In genomic region chrX:142314307-142315024, GRCm38 (mm10) we compare ENCODE assay signal across 10 mouse cellular contexts. TPM values are rescaled to one million over a fixed set of nuclear protein-coding genes. Genes with fewer than 3 reads are reported as not detected.
DNase-seq lines count a peak whose midpoint lies in the region; ATAC-seq and TF ChIP-seq lines count a peak whose summit lies in the region.
"Had no signal": no experiment of that assay in that cellular context is flagged by ENCODE, and none has a peak within 500 bp of the region (broad histone marks: within the 10 kb centered on the region; RNA-seq: fewer than 3 reads in every experiment).

No protein-coding gene starts in this region.

- intact Hi-C loops in heart, adult 2 months (cut with DNase I), result loop anchor here (1.0 to 2.0 kb wide), 2 partner anchors 78 to 114 kb away; no protein-coding TSS in a partner anchor
- intact Hi-C loops in left cerebral cortex, postnatal 25 days (cut with DNase I), result loop anchor here (1.0 to 5.0 kb wide), 2 partner anchors 77 to 114 kb away; no protein-coding TSS in a partner anchor

- no peak overlapping the region for H3K4me2 ChIP-seq in heart, embryonic 11.5 days
- peak overlapping the region; percentile 29; the same call in 1 of the 2 replicates for H3K4me2 ChIP-seq in midbrain, embryonic 16.5 days (ENCODE audit: low read length)
- no peak overlapping the region for H3K4me2 ChIP-seq in stomach, embryonic 15.5 days

- whole genome bisulfite sequencing in heart, adult 2 months, result 47% methylated on average over 11 of the region's 11 CpGs
- 47% methylated on average over 11 of the region's 11 CpGs for WGBS in heart, embryonic 11.5 days (ENCODE audit: insufficient replicate concordance)
- WGBS in midbrain, embryonic 16.5 days, result 54% methylated on average over 11 of the region's 11 CpGs
- WGBS in stomach, embryonic 15.5 days, result 48% methylated on average over 11 of the region's 11 CpGs

- no peak overlapping the region for H3K27ac ChIP-seq in heart, adult 2 months
- no peak overlapping the region for H3K27ac ChIP-seq in heart, embryonic 11.5 days (ENCODE audit: low read depth, low read length)
- no peak overlapping the region for H3K27ac ChIP-seq in midbrain, embryonic 16.5 days (ENCODE audit: low read length)
- no peak overlapping the region for H3K27ac ChIP-seq in stomach, embryonic 15.5 days

- H3K36me3 ChIP-seq in heart, adult 2 months (ENCODE audit: control insufficient read depth, insufficient read depth, low read length), result no peaks in the 10 kb centered on the region
- no peaks in the 10 kb centered on the region for H3K36me3 ChIP-seq in heart, embryonic 11.5 days (ENCODE audit: control insufficient read depth, insufficient read depth, low read length)
- H3K36me3 ChIP-seq in midbrain, embryonic 16.5 days (ENCODE audit: control insufficient read depth, insufficient read depth, low read length), result no peaks in the 10 kb centered on the region
- no peaks in the 10 kb centered on the region for H3K36me3 ChIP-seq in stomach, embryonic 15.5 days

- peak; percentile 80 for TF ChIP-seq CTCF in heart, adult 2 months (IDR thresholded peaks at IDR 0.05)

- H3K27me3 ChIP-seq in heart, adult 2 months (ENCODE audit: control insufficient read depth, insufficient read depth, low read length), result no peaks in the 10 kb centered on the region
- H3K27me3 ChIP-seq in heart, embryonic 11.5 days (ENCODE audit: control insufficient read depth, insufficient read depth, low read length), result no peaks in the 10 kb centered on the region
- H3K27me3 ChIP-seq in midbrain, embryonic 16.5 days (ENCODE audit: control insufficient read depth, insufficient read depth, low read depth, low read length), result no peaks in the 10 kb centered on the region; the same call in 1 of the 2 replicates
- no peaks in the 10 kb centered on the region for H3K27me3 ChIP-seq in stomach, embryonic 15.5 days (replicated peaks)

- no peak overlapping the region for H3K4me3 ChIP-seq in heart, adult 2 months
- no peak overlapping the region for H3K4me3 ChIP-seq in heart, embryonic 11.5 days (ENCODE audit: low read depth, low read length)
- H3K4me3 ChIP-seq in midbrain, embryonic 16.5 days (ENCODE audit: low read depth, low read length), result no peak overlapping the region
- no peak overlapping the region for H3K4me3 ChIP-seq in stomach, embryonic 15.5 days (replicated peaks)

- no peak overlapping the region for H3K9ac ChIP-seq in heart, adult 2 months (ENCODE audit: low read depth, low read length)
- no peak overlapping the region for H3K9ac ChIP-seq in heart, embryonic 11.5 days (ENCODE audit: low read depth, low read length)
- H3K9ac ChIP-seq in midbrain, embryonic 16.5 days (ENCODE audit: low read depth, low read length), result no peak overlapping the region
- H3K9ac ChIP-seq in stomach, embryonic 15.5 days, result no peak overlapping the region

- H3K9me3 ChIP-seq in heart, embryonic 11.5 days (replicated peaks; ENCODE audit: control insufficient read depth, low read length), result no peaks in the 10 kb centered on the region
- no peaks in the 10 kb centered on the region for H3K9me3 ChIP-seq in midbrain, embryonic 16.5 days (replicated peaks; ENCODE audit: control insufficient read depth, low read length, poor library complexity, severe bottlenecking)
- H3K9me3 ChIP-seq in stomach, embryonic 15.5 days, result no peaks in the 10 kb centered on the region

- TF ChIP-seq POLR2A in heart, adult 2 months (IDR thresholded peaks at IDR 0.05; ENCODE audit: insufficient read depth, low read depth, low read length), result no peak

- no peaks in the 10 kb centered on the region for H3K79me2 ChIP-seq in heart, adult 2 months (replicated peaks; ENCODE audit: control insufficient read depth, insufficient read depth, low read length)

- ATAC-seq in heart, embryonic 11.5 days (replicated peaks; ENCODE audit: insufficient number of reproducible peaks, low FRiP score, low TSS enrichment), result no peak
- ATAC-seq in midbrain, embryonic 16.5 days, result peak; percentile 68
- ATAC-seq in stomach, embryonic 15.5 days (ENCODE audit: insufficient read depth, low FRiP score, low read depth), result peak; percentile 10; the same call in 1 of the 2 replicates
- ATAC-seq: Patski had no signal

- no peaks in the 10 kb centered on the region for H3K4me1 ChIP-seq in heart, adult 2 months (ENCODE audit: control insufficient read depth, insufficient read depth, low read length)
- H3K4me1 ChIP-seq in heart, embryonic 11.5 days (ENCODE audit: control insufficient read depth, insufficient read depth, low read length), result no peaks in the 10 kb centered on the region
- H3K4me1 ChIP-seq in midbrain, embryonic 16.5 days (ENCODE audit: control insufficient read depth, insufficient read depth, low read length), result no peaks in the 10 kb centered on the region
- no peaks in the 10 kb centered on the region for H3K4me1 ChIP-seq in stomach, embryonic 15.5 days

- DNase-seq in heart, adult 2 months, result peak; percentile 36 to 63
- peak; percentile 76 for DNase-seq in cerebellum, adult 8-10 months
- peak; percentile 63 to 75 for DNase-seq in frontal cortex, postnatal 10 days (ENCODE audit: low spot score in 2 of 2)
- peak; percentile 60 for DNase-seq in induced T-regulatory cell, adult 2 months (ENCODE audit: low read depth)
- peak; percentile 75 to 93 for DNase-seq in left cerebral cortex, postnatal 25 days (ENCODE audit: low spot score in 2 of 2)

- TF ChIP-seq EP300 in heart, adult 2 months (IDR thresholded peaks at IDR 0.05; ENCODE audit: insufficient read depth, low read depth, low read length), result no peak

RNA-seq across cellular contexts. Expression of gene Kcne1l, which starts 8.4 kb away (rescaled TPM):
- not detected for total RNA-seq in heart, adult 2 months (2021)
- polyA plus RNA-seq in heart, adult 2 months (2012; rRNA removed), result 0.66 and 1.1 TPM in 2 replicates
- polyA plus RNA-seq in heart, embryonic 11.5 days (2014; fragmentation: Nextera tagmentation; extraction: Ambion mirVana), result 39.2 and 41.2 TPM in 2 replicates
- total RNA-seq in left cerebral cortex, postnatal 25 days (2021), result 1 to 10 TPM; 2.5 to 3.0 TPM
- polyA plus RNA-seq in midbrain, embryonic 16.5 days (2015; fragmentation: Nextera tagmentation; extraction: Ambion mirVana), result 22.5 and 31.3 TPM in 2 replicates
- 30.7 and 34.2 TPM in 2 replicates for polyA plus RNA-seq in stomach, embryonic 15.5 days (2015; fragmentation: Nextera tagmentation; extraction: Ambion mirVana)
- total RNA-seq: neutrophil, adult 5-6 weeks had no signal
- polyA plus RNA-seq: Patski had no signal

Comparison
In these comparisons a context has a peak if more than half of its experiments do, and no peak if none do; other contexts are left out.
1. RNA of gene Kcne1l, which starts 8.4 kb away (polyA plus RNA-seq): 39.2 to 41.2 TPM in heart, embryonic 11.5 days, 30.7 to 34.2 TPM in stomach, embryonic 15.5 days and 22.5 to 31.3 TPM in midbrain, embryonic 16.5 days; 0.66 to 1.1 TPM in heart, adult 2 months; every median in the first group is over 10 times any median in the second.
2. Peak in every context shown above with its lines, with median percentiles within 50 percentile points of each other: DNase-seq.